Mouse (Mus musculus): ENCODE measurements at regions not wholly inside any gene's neighbourhood (a gene's known extent, or its start where the extent isn't known, plus 50 kb on each side); places are given as distances from the start of the nearest gene placed in this dataset.

- DNase-seq (ENCODE audit: low spot score) = no peak
Measured at GRCm38 (mm10) chr7:133469106-133469505, 132.9 kb downstream of the Tex36 start.

DNA sequence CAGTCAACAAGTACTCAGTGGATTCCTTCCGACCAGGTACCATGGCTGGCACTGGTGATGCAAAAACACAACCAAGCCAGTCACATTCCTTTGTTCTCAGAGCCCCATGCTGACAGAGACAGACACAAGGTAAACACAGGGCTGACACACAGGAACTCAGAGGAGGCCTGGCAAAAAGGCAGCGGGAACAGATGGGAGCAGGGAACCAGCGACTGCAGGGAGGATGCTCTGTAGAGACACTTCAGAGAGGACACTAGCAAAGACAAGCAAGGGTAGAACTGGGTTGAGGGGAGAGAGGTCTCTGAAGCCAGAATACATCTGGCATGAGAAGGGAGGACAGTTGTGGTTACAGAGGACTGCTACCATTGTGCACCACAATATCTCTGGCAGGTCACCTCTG is 133.6 kb downstream of the Tex36 start:
- DNase-seq (ENCODE audit: low spot score) = no peak

DNA sequence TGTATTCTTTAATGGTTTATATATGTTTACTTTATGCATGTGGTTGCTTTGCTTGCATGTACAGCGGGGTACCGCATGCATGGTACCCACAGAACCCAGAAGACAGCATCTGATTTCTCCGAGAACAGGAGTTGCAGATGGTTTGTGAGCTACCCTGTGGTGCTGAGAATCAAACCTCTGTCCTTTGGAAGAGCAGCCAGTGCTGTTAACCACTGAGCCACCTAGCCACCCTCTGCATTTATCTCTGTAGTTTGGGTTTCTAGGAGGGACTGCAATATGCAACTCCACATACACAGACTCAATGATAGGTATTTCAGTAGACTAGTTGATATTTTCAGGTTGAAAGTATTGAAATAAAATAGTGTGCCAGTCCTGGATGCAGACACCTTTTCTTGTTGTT is 134.4 kb downstream of the Tex36 start:
- no peak for DNase-seq (ENCODE audit: low spot score)

DNA sequence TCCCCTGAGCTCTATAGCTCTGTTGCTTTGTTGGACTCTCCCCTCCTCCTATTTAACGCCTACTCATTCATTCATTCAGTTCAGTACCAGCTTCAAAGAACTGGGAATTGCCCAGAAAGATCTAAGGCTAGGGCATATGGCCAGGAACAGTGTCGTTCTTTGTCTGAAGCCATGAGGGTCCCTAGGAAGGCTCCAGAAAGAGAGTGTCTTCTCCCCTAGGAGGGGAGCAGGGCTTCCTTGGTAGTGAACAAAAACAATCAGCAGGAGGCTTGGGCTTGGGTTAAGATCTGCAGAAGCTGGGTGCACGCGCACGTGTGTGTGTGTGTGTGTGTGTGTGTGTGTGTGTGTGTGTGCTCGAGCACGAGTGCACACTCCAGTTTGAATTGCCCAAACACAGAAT is 142.7 kb downstream of the Tex36 start:
- DNase-seq (ENCODE audit: low spot score) = no peak

DNA sequence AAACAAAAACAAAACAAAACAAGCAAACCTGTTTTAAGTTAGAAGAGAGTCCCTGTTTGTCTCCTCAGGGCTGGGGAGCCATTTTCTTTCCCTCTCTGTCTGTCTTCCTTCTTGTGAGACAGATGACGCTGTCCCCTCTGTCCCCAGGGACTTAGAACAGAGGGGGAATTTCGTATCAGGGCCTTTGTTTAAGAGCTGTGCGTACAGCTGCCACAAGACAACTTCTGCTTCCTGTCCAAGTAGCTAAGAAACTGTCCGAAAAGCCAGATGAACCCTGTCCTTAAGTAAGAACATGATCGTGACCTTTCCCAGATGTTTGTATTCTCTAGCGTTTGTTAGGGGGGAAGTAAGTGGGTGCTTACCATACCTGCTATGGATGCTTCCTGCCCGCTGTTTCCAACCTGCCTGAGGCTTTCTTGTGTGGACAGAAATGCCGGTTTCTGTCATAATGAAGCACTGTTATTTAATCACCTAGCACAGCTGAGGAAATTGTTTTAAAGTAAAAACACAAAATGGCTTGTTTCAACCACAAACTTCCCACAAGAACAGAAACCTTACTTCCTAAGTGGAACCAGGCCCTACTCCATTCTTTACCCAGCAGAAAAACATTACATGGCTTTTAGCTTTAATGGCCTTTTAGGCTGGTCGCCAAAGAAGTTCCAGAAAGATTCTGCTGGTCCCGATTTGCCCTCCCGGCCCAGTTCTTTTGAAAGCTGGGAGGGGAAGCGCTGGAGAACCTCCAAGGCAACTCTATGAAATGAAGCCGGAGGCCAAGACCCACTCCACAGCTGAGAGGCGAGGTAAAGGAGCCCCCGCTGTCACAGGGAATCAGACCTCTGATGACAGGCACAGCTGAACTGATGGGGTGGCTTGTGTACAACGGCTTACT is 144.3 kb downstream of the Tex36 start:
- DNase-seq (ENCODE audit: low spot score) = peak; percentile 14

DNA sequence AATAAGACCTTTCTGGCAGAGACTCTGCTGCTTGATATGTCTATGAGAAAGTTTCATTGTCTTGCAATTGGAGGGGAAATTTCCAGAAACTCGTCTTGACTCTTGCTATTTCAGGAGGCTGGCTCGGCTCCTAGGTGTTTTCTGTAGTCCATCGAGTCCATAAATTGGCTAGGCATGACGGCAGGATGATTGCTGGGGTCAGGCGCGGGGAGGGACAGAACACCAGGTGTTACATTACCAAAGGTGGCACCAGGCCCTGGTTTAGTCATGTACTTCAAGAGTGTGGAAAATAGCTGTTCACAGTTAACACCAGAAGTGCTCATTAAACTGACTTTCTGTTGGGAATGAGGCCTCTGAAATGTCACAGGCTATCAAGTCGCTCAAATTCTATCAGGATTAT is 151.7 kb downstream of the Tex36 start:
- no peak for DNase-seq (ENCODE audit: low spot score)

- no peak for DNase-seq (ENCODE audit: low spot score)
Measured at GRCm38 (mm10) chr7:133447079-133447478, 154.9 kb downstream of the Tex36 start.

DNA sequence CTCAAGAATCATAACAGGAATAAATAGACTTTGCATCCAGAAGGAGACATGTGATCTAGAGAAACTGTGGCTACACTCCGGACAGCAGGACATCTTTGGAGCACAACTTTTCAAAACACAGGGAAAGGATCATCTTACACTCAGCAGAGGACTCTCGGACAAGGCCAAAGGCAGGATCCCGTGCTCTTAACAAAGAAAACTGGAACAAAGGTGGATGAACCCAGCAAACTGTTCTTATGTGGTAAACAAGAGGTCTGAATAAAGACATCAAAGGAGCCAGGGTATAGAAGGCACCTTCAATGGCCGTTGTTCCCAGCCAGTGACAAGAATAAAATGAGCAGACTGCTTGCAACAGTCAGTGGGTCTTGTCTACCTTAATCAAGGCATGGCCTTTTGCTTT is 160.3 kb downstream of the Tex36 start:
- DNase-seq (ENCODE audit: low spot score) = no peak

- DNase-seq (ENCODE audit: low spot score) = no peak
Measured at GRCm38 (mm10) chr7:133441169-133441568, 160.8 kb downstream of the Tex36 start.

DNA sequence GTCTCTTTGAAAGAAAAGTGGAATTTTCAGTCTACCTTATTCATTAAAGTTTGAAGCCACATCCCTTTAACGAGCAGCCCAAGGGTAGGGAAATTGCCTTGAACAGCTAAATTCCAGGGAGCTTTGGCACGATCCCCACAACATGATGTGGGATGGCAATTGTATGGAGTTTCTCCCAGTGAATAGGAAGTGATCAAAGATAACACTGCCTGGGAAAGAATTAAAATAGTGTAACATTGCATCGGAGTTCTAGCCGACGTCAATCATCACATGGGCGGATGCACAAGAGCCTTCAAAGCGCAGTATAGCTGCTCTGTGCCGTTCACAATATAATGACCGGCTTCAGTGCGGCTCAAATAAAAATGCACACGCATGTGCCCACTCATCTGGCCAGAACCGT is 161.2 kb downstream of the Tex36 start:
- DNase-seq (ENCODE audit: low spot score) = no peak

DNA sequence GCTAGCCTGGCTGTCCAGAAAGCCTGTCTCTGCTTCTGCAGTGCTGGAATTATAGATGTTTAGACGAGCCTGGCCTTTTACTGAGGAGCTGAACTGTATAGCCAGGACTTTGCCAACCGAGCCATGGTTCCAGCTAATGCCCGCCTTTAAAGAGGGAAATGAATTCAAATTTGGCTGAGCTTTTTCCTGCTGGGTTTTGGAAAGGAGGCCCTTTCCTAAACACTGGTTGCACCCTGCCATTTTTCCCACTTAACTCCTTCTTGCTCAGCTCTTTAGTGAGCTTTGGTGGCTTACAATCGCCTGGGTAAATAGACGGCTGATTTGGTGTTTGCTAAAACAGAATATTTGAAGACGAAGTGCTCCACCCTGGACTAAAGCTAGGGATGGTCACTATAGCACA is 161.9 kb downstream of the Tex36 start:
- DNase-seq (ENCODE audit: low spot score) = no peak

DNA sequence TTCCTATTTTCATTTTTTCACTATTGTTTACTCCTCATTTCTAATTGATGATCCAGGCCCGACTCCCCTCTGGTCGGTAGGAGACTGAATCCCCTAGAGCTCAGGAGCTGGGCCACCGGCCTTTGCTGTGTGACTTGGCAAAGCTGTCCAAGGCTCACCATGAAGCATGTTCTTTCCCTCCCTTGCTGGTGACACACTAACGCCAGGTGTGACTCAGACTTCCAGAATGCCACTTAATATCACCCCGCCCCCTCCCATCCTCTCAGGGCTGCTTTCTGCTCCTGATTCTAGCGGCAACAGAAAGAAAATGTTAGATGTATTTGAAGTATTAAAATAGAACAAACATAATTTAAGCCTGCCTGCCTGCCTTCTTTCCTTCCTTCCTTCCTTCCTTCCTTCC is 163.3 kb downstream of the Tex36 start:
- DNase-seq (ENCODE audit: low spot score) = no peak

GRCm38 (mm10) chr7:133437866-133438265 is 164.1 kb downstream of the Tex36 start:
- DNase-seq (ENCODE audit: low spot score) = no peak

DNA sequence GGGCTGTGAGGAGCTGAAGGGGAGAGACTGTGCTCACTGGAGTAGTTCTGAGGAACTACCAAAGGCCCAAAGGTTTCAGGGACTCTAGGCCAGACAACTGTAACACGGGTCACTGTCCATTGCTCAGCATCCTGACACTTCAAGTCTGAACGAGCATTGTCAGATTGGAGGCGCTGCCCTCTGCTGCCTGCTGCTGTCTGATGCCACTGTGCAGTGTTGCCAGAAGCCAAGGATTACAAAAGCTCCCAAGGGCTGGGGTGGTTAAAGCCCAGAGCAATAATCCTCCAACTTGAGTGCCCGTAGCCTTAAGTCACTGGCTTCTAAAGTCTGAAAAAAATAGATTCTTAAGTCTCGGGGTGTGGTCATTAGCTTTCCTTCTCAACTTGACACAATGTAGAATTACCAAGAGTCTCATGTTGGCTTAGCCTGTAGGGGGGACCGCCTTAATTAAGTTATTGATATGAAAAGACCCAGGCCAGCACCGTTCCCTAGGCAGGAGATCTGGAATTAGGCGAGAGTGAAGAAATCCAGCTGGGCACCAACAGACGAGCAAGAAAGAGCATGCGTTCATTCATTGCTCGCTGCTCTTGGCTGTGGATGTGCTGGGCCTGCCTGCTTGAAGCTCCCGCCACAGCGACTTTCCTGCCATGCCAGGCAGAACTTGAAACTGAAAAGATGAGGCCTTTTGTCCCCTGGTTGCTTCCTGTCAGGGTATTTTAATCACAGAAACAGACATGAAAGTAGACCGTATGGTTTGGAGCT is 166.2 kb downstream of the Tex36 start:
- DNase-seq (ENCODE audit: low spot score) = no peak

DNA sequence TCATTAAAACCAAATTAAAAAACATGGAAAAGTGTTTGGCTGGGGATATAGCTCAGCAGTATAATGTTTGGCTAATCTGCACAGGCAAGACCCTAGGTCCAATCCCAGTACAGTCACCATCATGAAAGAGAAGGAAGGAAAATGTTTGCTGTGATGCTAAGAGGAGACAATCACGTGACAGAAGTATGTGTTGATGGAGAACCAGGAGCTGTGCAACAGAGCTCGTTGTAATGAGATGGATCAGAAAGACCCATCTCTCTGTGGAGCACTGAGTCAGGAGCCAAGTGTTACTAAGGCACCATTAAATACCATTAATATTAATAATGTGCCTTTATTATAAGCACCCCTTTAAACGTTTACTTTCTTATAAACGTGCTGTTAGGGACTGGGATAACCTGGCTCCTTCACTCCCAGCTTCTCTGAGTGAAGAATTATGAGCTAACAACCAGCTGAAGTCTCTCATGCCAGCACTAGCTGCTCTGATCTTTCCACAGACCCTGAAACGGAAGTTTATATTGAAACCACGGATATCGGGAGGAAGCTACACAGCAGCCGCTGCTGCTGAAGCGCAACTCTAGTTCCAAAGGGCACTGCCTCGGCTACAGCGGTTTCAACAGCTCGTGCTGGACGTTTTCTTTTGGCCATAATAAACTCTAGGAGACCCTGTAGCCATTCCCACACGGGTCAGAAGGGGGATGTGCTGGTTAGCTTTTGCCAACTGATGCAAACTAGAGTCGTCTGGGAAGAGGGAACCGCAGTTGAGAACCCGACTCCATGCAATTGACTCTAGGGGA is 167.7 kb downstream of the Tex36 start:
- DNase-seq (ENCODE audit: low spot score) = no peak

DNA sequence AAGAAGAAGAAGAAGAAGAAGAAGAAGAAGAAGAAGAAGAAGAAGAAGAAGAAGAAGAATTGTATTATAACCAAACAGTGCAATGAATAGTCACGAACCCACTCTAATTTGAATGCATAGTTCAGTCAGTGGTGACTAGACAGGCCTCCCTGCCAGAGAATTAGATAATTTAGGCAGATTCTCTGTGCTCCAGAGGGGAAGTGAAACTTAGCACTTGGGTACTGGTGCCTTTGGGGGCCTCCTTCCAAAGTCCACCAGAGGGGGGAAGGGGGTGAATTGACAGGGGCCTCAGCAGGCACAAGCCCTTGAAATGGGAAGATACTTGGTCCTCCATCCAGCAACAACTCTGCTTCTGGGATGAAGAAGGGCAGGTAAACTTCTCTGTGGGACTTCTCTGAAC is 169.6 kb downstream of the Tex36 start:
- DNase-seq (ENCODE audit: low spot score) = no peak

DNA sequence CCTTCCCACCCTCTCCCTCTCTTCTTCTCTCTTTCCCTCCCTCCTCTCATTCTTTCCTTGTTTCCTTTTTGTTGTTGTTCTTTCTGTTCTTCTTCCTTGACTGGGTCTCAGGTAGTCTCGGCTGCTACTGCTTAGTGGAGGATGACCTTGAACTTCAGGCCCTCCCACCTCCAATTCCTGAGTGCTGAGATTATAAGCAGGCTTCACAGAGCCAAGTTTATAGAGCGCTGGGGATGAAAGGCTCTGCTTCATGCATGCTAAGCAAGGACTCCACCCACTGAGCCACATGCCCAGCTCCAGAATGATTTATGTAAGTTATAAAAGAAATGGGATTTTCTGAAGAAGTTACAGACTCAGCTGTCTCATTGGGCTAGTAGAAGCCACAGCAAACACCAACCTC is 199.9 kb downstream of the Tex36 start:
- no peak for DNase-seq (ENCODE audit: low spot score)

GRCm38 (mm10) chr7:133400691-133401090 is 201.3 kb downstream of the Tex36 start:
- no peak for DNase-seq (ENCODE audit: low spot score)

- DNase-seq (ENCODE audit: low spot score) = no peak
Measured at GRCm38 (mm10) chr7:133388716-133389115, 213.2 kb downstream of the Tex36 start.

- peak; percentile 18 for DNase-seq (ENCODE audit: low spot score)
Measured at GRCm38 (mm10) chr7:133382032-133382712, 219.8 kb downstream of the Tex36 start.

DNA sequence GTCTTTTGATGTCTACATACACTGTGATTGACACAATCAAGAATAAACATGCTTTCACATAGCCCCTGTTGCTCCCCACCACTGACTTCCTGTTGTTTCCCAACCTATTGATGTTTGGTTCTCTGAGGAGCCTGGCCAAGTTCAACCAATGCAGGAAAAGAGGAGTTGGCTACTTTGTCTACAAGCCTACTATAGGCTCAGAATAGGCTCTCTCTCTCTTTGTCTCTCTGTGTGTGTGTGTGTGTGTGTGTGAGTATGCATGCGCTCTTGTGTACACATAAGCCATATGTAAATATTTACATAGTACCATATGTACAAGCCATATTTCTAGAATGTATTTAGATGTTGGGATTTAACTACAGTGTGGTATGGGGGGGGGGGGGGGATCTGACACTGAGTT is 222.6 kb downstream of the Tex36 start:
- DNase-seq (ENCODE audit: low spot score) = no peak

GRCm38 (mm10) chr7:133378338-133378737 is 223.6 kb downstream of the Tex36 start:
- no peak for DNase-seq (ENCODE audit: low spot score)
